Mouse (Mus musculus) midbrain, embryonic 16.5 days (tissue): ENCODE measurements around the gene Ttll6. TPM values are rescaled to one million over a fixed set of nuclear protein-coding genes. Genes with fewer than 3 reads are reported as not detected.
"Not testable (repeated sequence)": the region's sequence is repeated elsewhere in the genome, so short reads cannot be mapped to it uniquely, and the experiment has no call there.

Experiments used
- ATAC-seq: fragments of 200-750 bp; cut with Nextera tagmentation; 2 replicates; pipeline ENCODE4 v1.8.0; 2017; ENCODE audit warnings: moderate TSS enrichment
- H3K27ac ChIP-seq: fragments of 300-500 bp; sonication (generic); 2 replicates; pipeline ENCODE4 v1.5.1; 2014; ENCODE audit warnings: mild to moderate bottlenecking, low read length, mixed read lengths
- H3K27me3 ChIP-seq: fragments of 300-500 bp; sonication (generic); 2 replicates; pipeline ENCODE4 v1.6.1; 2014; ENCODE audit warnings: low read depth, low read length, mixed read lengths; ENCODE audit not compliant: control insufficient read depth, insufficient read depth
- H3K36me3 ChIP-seq: fragments of 300-500 bp; sonication (generic); 2 replicates; pipeline ENCODE4 v1.6.1; 2014; ENCODE audit warnings: mild to moderate bottlenecking, low read length, moderate library complexity, mixed read lengths; ENCODE audit not compliant: control insufficient read depth, insufficient read depth
- H3K4me1 ChIP-seq: fragments of 300-500 bp; sonication (generic); 2 replicates; pipeline ENCODE4 v1.6.1; 2014; ENCODE audit warnings: mild to moderate bottlenecking, low read length, mixed read lengths; ENCODE audit not compliant: control insufficient read depth, insufficient read depth
- H3K4me2 ChIP-seq: fragments of 300-500 bp; sonication (generic); 2 replicates; pipeline ENCODE4 v1.6.1; 2014; ENCODE audit warnings: mild to moderate bottlenecking, low read length, mixed read lengths
- H3K4me3 ChIP-seq: fragments of 300-500 bp; sonication (generic); 2 replicates; pipeline ENCODE4 v1.5.1; 2014; ENCODE audit warnings: low read depth, mild to moderate bottlenecking, low read length, moderate library complexity, mixed read lengths
- H3K9ac ChIP-seq: fragments of 300-500 bp; sonication (generic); 2 replicates; pipeline ENCODE4 v1.6.1; 2014; ENCODE audit warnings: low read depth, low read length, mixed read lengths
- H3K9me3 ChIP-seq: fragments of 300-500 bp; sonication (generic); replicated peaks from 2 replicates; pipeline ENCODE4 v1.6.1; 2014; ENCODE audit warnings: mild to moderate bottlenecking, low read length, mixed read lengths; ENCODE audit not compliant: control insufficient read depth, poor library complexity, severe bottlenecking
- WGBS: fragments of 180-500 bp; shearing (Covaris S2); extraction: QIAGEN DNeasy Blood & Tissue Kit; methylation state at CpG from one replicate; pipeline ENCODE4 v1.1.7; 2014; 5-methylcytosine and 5-hydroxymethylcytosine counted together
- polyA plus RNA-seq: library from polyadenylated mRNA; unstranded; fragments of >200 nt; fragmentation: Nextera tagmentation; extraction: Ambion mirVana; gene quantifications from 2 replicates; pipeline ENCODE4 v1.2.1, GENCODE M21; 2015

Gene Ttll6
- polyA plus RNA-seq, 1 experiment from 2014 or later: 0.35 TPM

DNA sequence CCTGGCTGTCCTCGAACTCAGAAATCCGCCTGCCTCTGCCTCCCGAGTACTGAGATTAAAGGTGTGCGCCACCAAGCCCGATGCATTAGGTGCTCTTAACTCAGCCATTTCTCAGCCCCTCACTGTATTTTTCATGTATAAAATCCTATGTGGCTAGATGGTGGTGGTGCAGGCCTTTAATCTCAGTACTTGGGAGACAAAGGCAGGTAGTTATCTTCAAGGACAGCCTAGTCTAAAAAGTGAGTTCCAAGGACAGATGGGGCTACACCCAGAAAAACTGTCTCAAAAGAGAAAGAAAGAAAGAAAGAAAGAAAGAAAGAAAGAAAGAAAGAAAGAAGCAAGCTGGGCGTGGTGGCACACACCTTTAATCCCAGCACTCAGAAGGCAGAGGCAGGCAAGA is 18.2 kb upstream of the Ttll6 start:
- WGBS: 92% methylated on average over 6 of the region's 6 CpGs
- Histone ChIP-seq H3K9me3 (no peaks in the 10 kb centered on the region), H3K9ac (no peak overlapping the region), H3K27me3 (no peaks in the 10 kb centered on the region), H3K4me3 (no peak overlapping the region), H3K4me1 (no peaks in the 10 kb centered on the region), H3K36me3 (no peaks in the 10 kb centered on the region), H3K27ac (no peak overlapping the region), H3K4me2 (no peak overlapping the region)
- no peak for ATAC-seq

DNA sequence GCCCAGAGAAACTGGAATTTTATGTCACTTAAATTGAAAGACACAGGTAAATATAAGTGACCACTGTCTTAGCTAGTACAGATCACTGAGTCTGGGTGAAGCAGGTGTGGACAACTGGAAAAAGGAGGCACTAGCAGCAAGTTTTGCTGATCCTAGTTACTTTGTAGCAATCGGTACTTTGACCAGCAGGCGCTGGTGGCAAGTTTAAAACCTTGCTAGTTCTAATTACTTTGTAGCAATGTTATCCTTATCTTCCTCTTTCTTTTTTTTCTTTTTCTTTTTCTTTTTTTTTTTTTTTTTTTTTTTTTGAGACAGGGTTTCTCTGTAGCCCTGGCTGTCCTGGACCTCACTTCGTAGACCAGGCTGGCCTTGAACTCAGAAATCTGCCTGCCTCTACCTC is 17.5 kb upstream of the Ttll6 start:
- Histone ChIP-seq H3K4me2 (no peak overlapping the region), H3K27me3 (no peaks in the 10 kb centered on the region; the same call in 1 of the 2 replicates), H3K27ac (no peak overlapping the region), H3K36me3 (no peaks in the 10 kb centered on the region), H3K9ac (no peak overlapping the region), H3K9me3 (no peaks in the 10 kb centered on the region), H3K4me1 (no peaks in the 10 kb centered on the region), H3K4me3 (no peak overlapping the region)
- WGBS: 86% methylated on average over 3 of the region's 3 CpGs
- no peak for ATAC-seq

DNA sequence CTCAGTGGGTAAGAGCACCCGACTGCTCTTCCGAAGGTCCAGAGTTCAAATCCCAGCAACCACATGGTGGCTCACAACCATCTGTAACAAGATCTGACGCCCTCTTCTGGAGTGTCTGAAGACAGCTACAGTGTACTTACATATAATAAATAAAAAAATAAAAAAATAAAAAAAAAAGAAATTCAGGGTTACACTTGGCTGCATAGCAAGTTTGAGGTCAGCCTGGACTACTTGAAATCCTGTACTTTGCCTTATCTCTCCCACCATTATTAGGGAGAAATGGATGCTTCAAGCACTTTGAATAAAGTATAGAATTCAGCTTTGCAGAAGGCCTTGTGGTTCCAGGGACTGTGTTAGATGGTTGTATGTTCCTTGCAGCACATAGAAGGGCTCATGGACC is 16.7 kb upstream of the Ttll6 start:
- H3K36me3 ChIP-seq, ATAC-seq, H3K9ac ChIP-seq, H3K27me3 ChIP-seq, H3K4me1 ChIP-seq, H3K4me2 ChIP-seq, H3K9me3 ChIP-seq, H3K4me3 ChIP-seq, H3K27ac ChIP-seq: not testable (repeated sequence)
- 83% methylated on average over 3 of the region's 3 CpGs for WGBS

DNA sequence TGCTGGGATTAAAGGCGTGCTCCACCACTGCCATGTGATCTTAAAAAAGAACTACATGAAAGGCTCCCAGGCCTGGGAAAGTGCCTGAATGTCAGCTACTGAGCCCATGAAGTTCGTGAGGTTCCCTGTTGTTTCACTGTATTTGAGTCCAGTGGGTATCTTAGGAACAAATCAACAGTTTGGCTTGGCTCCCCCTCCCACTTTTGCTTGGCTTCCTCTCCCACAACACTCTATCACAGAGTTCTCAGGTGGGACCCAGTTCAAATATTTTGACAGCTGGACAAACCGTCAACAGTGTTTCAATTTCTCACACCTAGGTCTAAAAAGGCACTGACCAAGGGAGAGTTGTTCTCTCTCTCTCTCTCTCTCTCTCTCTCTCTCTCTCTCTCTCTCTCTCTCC is 14.2 kb upstream of the Ttll6 start:
- H3K4me3 ChIP-seq: no peak overlapping the region
- no peak overlapping the region for H3K9ac ChIP-seq
- H3K9me3 ChIP-seq: no peaks in the 10 kb centered on the region
- peaks cover 5% of the 10 kb centered on the region; the same call in 1 of the 2 replicates for H3K4me1 ChIP-seq
- no peak overlapping the region for H3K4me2 ChIP-seq
- H3K27me3 ChIP-seq: peaks cover 10% of the 10 kb centered on the region
- no peak for ATAC-seq
- 59% methylated on average over 3 of the region's 3 CpGs for WGBS
- H3K27ac ChIP-seq: no peak overlapping the region
- H3K36me3 ChIP-seq: no peaks in the 10 kb centered on the region

DNA sequence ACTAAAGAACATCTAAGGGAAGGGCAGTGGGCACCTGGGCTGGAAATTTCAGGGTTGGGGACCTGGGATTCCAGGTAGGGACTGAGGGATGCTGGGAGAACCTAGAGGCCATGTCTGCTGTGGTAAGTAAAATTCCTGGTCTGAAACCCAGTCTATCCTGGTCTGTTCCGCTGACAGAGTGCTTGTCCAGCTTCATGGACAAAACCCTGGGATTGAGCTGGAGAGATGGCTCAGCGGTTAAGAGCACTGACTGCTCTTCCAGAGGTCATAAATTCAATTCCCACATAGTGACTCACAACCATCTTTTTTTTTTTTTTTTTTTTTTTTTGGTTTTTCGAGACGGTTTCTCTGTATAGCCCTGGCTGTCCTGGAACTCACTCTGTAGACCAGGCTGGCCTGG is 10.8 kb upstream of the Ttll6 start:
- WGBS: 87% methylated on average over 4 of the region's 4 CpGs
- not testable (repeated sequence) for H3K4me2 ChIP-seq, H3K27ac ChIP-seq, H3K4me3 ChIP-seq, H3K9ac ChIP-seq, H3K36me3 ChIP-seq, H3K4me1 ChIP-seq, H3K9me3 ChIP-seq, ATAC-seq
- peaks cover 25% of the 10 kb centered on the region for H3K27me3 ChIP-seq

DNA sequence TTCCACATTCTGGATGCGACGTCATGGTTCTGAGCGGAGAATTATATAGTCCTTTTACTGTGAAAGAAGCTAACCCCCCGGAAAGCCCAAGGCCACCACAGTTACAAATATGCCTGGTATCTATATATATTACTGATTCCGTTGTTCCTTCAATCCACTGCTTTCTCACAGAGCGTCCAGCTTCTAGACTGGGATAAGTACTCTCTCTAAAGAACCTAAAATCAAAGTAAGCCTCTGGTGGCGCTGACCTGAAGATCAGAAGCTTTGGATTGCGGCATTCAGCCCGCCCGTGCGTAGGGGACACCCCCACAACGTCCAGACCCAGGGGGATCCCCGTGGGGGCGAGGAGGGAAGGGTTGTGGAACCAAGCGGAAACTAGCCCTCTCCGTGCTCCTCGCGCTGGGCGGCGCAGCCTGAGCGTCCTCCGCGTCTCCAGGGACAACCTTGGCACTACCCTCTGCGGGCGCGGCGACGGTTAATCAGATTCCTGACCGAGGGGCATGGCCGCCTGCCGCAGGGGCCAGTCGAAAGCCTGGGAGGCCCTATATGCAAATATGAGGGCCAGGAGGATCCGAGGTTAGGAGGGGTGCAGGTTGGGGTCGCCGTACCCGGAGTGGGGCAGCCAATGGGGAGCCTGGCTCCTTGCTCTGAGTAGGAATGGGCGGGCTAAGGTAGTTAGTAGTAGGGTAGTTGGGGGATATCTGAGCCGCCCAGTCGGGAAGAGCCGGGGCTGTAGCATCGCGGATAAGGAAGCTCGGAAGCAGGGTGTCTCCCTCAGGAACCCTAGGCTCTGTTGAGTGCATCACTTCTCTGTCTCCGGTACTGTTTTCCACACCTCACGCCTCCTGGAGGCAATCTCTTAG is 9.3 kb upstream of the Ttll6 start:
- 2% methylated on average over 44 of the region's 45 CpGs for WGBS
- Histone ChIP-seq H3K36me3 (no peaks in the 10 kb centered on the region), H3K4me3 (peak overlapping the region; percentile 46), H3K9ac (peak overlapping the region; percentile 61), H3K4me1 (peaks cover 6% of the 10 kb centered on the region; the same call in 1 of the 2 replicates), H3K9me3 (no peaks in the 10 kb centered on the region), H3K4me2 (peak overlapping the region; percentile 83), H3K27me3 (peaks cover 25% of the 10 kb centered on the region), H3K27ac (no peak overlapping the region)
- 0 out of 2 replicates have a peak, but pooled peaks have one; percentile 21 for ATAC-seq

DNA sequence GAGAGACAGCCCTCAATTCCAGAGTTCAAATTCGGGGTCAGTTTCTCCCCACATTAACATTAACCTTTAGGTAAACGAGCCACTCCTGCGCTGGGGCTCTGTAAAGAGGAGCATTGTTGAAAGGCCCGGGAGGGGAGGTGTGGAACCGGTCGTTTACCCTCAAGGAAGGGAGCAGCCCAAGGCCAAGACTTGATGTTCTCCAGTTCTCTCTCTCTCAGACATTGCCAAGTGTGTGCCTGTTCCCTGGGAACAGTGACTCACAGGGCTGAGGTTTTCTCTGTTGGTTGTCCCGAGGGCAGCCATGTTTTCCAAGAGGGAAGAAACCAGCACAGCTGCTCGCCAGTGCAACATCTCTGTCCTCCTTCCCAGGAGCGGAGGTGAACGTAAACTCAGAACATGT is 3.0 kb upstream of the Ttll6 start:
- Histone ChIP-seq H3K4me2 (no peak overlapping the region), H3K36me3 (no peaks in the 10 kb centered on the region), H3K4me1 (0 out of 2 replicates have a peak, but pooled peaks cover 2% of the 10 kb centered on the region), H3K27me3 (peaks cover 11% of the 10 kb centered on the region), H3K4me3 (no peak overlapping the region), H3K27ac (no peak overlapping the region), H3K9me3 (no peaks in the 10 kb centered on the region), H3K9ac (no peak overlapping the region)
- 69% methylated on average over 10 of the region's 10 CpGs for WGBS
- no peak for ATAC-seq

DNA sequence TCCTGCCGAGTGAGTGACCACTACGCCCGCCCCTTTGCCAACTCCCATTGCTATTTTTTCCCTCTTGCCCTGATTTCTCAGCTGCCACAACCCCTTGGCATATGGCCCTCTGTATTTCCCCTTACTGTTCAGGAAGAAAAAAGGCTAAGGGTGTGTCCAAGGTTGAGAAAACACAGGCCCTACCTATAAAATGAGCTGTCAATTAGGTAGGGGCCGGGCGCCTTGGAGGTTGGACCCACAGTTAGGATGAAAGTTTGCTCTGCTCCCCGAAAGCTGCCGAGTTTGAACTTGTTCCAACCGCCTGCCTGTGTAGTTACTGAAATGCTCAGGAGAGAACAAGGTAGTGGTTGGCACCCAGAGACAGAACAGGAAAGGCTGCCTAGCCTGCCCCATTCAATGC is 2.3 kb downstream of the Ttll6 start:
- whole genome bisulfite sequencing: 89% methylated on average over 8 of the region's 8 CpGs
- no peak for ATAC-seq

DNA sequence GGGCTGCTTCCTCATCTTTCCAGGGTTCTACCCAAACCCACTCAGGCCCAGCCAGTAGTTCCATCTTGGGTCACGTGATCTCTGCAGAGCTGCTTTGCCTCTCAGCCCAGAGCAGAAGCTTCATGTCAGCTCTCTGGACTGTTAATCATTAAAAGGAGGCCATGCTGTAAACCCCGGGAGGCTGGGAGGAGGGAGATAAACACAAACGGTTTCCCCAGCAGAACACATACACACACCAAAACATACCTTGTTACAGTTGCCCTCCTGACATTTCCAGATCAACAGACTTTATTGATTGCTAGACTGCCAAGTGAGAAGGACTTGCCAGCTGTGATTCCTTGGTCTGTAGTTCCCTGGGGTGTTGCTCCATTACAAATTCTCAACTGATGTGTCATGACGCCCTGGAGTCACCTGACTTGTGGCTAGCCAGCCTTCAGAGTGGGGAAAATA is 7.2 kb downstream of the Ttll6 start:
- H3K9ac ChIP-seq: no peak overlapping the region
- H3K9me3 ChIP-seq: no peaks in the 10 kb centered on the region
- no peak overlapping the region for H3K27ac ChIP-seq
- H3K36me3 ChIP-seq: no peaks in the 10 kb centered on the region
- no peak overlapping the region for H3K4me2 ChIP-seq
- no peak overlapping the region for H3K4me3 ChIP-seq
- no peaks in the 10 kb centered on the region; the same call in 1 of the 2 replicates for H3K4me1 ChIP-seq
- 52% methylated on average over 4 of the region's 4 CpGs for WGBS
- peaks cover 11% of the 10 kb centered on the region for H3K27me3 ChIP-seq
- ATAC-seq: no peak

More for the DNA sequence above, 2.3 kb downstream of the Ttll6 start:
- H3K4me2 ChIP-seq: no peak overlapping the region
- no peak overlapping the region for H3K27ac ChIP-seq
- no peaks in the 10 kb centered on the region for H3K9me3 ChIP-seq
- H3K9ac ChIP-seq: no peak overlapping the region
- H3K4me3 ChIP-seq: no peak overlapping the region
- H3K4me1 ChIP-seq: 0 out of 2 replicates have a peak, but pooled peaks cover 2% of the 10 kb centered on the region
- H3K27me3 ChIP-seq: 0 out of 2 replicates have a peak, but pooled peaks cover 3% of the 10 kb centered on the region
- H3K36me3 ChIP-seq: no peaks in the 10 kb centered on the region
